Mouse (Mus musculus): ENCODE data around the gene Olfr625-ps1.
"Not testable (repeated sequence)": the region's sequence is repeated elsewhere in the genome, so short reads cannot be mapped to it uniquely, and the experiment has no call there.

Gene Olfr625-ps1
- long read RNA-seq, experiment 1 = 0 reads
- long read RNA-seq, experiment 2 = 0 reads

DNA sequence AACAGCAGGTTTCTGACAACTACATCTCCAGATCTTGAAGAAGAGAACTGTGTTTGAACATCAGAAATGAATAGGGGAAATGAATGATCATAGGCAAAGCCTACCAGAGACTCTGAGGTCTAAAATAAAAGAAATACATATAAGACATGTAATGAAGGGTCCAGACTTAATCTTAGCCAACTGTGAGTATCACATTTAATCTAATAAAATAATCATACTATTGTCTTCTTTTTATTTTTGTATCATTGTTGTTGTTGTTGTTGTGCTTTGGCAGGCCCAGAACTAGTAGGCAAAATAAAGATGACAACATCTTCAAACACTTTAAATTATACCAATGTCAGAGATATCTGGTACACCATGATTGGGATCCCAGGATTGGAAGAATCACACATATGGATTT is at the start of gene Olfr625-ps1:
Gene Olfr625-ps1 (plus strand): TSS at position 301 of the 400 bp plus-strand sequence.
- intact Hi-C loops (cut with DNase I) = no loop called here

DNA sequence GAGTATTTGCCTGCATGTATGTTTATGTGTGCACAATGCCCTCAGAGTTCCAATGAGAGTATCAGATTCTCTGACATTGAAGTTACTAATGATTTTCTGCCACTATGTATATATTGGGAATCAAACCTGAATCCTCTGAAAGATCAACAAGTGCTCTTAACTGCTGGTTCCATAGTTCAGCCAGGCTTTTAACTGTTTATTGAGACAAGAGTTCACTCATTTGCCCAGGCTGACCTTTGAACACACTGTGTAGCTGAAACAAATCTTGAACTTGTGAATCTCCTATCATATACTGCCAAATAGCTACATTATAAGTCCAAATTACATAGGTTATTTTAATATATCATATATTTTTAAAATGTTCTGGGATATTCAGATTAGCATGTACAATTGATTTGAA is 45.7 kb upstream of the Olfr625-ps1 start:
- intact Hi-C loops (cut with DNase I) = no loop called here

- intact Hi-C loops (cut with DNase I) = no loop called here
Observed at GRCm38 (mm10) chr7:103642602-103643001, 39.9 kb upstream of the Olfr625-ps1 start, which contains the start of gene Olfr622. TSS of gene Olfr622 (minus strand) at chr7:103642702.

GRCm38 (mm10) chr7:103644070-103644469 is 38.5 kb upstream of the Olfr625-ps1 start:
- intact Hi-C loops (cut with DNase I) = no loop called here

DNA sequence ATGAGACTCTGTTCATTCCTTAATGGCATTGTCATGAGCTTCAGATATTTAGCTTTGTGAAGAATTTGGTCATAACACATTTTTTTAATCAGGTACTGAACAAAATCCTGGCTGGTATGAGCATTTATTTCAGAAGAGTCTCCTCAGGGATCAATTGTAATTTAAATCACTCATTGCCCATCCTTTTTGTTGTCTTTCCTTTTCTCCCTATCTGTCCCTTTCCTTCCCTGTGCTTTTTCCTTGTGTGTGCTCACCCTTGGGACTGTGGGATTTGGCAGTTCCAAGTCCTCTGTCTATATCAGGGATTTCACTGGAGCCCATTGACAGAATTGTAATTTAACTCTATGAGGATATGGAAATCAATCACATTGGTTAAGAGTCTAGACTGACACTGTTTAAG is 18.9 kb upstream of the Olfr625-ps1 start, which contains the start of gene Olfr623:
Gene Olfr623 (minus strand): TSS at position 101 of the 400 bp plus-strand sequence.
- intact Hi-C loops (cut with DNase I) = no loop called here

GRCm38 (mm10) chr7:103671091-103671490 is 11.4 kb upstream of the Olfr625-ps1 start, which contains the start of gene Olfr624:
TSS of gene Olfr624 (minus strand) at chr7:103671191.
- intact Hi-C loops (cut with DNase I) = no loop called here

- intact Hi-C loops (cut with DNase I) = no loop called here
Observed at GRCm38 (mm10) chr7:103699469-103699868, 16.9 kb downstream of the Olfr625-ps1 start.

DNA sequence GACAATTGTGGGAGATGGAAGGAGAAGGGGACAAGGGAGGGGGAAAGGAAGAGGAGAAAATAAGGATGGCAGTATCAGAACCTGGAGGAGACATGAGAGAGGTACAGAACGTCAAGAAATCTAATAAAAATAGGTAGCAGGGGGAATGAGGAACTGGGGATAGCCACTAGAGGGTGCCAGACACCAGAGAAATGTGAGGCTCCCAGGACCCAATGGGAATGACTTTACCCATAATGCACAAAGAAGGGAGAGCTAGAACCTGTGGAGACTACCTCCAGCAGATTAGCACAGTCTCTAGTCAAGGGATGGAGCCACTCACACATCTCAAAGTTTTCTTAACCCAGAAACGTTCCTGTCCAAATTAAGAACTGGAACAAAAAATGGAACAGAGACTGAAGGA is 29.5 kb downstream of the Olfr625-ps1 start:
- intact Hi-C loops (cut with DNase I) = no loop called here

GRCm38 (mm10) chr7:103714371-103714770 is 31.9 kb downstream of the Olfr625-ps1 start, which contains the start of gene Olfr243:
TSS of gene Olfr243 (plus strand) at chr7:103714671.
- intact Hi-C loops (cut with DNase I) = no loop called here

GRCm38 (mm10) chr7:103716398-103716797 is 33.9 kb downstream of the Olfr625-ps1 start:
- intact Hi-C loops (cut with DNase I) = not testable (repeated sequence)

- intact Hi-C loops (cut with DNase I) = no loop called here
Observed at GRCm38 (mm10) chr7:103730074-103730473, 47.6 kb downstream of the Olfr625-ps1 start, which contains the start of gene Olfr628. TSS of gene Olfr628 (plus strand) at chr7:103730374.
